Mouse (Mus musculus): ENCODE data around the gene Pfn1.

The Pfn1 gene

GRCm38 (mm10) chr11:70678092-70678491 is 23.6 kb upstream of the Pfn1 start:
- DNase-seq (ENCODE audit: low read depth in 1 of 2, low spot score in 2 of 2), result no peak

- no peak for DNase-seq (ENCODE audit: low read depth in 1 of 2, low spot score in 2 of 2)
These were observed 20.1 kb upstream of the Pfn1 start for GRCm38 (mm10) chr11:70674501-70674900.

GRCm38 (mm10) chr11:70674014-70674413 is 19.6 kb upstream of the Pfn1 start:
- no peak for DNase-seq (ENCODE audit: low read depth in 1 of 2, low spot score in 2 of 2)

DNA sequence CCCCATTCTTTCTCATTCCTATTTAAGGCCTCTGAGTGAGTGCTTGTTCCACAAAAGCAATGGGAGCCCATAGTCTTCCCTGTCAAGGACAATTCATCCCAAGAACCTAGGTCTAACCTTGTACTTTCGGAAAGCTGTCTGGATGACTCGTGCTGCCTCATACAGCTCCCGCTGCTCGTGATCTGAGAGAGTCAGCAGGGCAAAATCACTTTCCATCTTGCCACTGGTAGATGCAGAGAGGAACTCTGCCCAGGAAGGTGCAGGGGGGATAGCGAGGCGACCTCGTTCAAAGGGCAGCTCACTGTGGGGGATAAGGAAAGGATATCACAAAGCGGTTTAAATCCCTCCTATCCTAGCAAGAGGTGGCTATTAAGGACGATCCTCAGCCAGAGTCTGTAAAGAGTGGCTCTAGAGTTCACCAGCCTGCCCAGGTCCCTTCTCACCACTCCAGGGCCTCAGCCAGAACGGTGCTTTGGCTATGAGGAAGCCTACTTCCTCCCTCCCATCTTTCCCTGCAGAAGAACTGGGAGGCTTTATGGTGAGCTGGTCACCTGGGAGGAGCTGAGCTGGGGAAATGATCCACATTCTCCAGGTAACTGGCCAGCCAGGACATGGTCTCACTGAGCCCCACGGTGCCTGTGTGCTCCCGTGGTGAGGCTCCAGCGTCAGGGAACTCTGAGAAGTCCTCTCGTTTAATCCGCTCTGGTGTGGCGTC is 17.0 kb upstream of the Pfn1 start:
- no peak for DNase-seq (ENCODE audit: low read depth in 1 of 2, low spot score in 2 of 2)

GRCm38 (mm10) chr11:70670483-70670882 is 16.0 kb upstream of the Pfn1 start:
- DNase-seq (ENCODE audit: low read depth in 1 of 2, low spot score in 2 of 2), result no peak

GRCm38 (mm10) chr11:70669582-70670345 is 15.3 kb upstream of the Pfn1 start:
- DNase-seq (ENCODE audit: low read depth in 1 of 2, low spot score in 2 of 2), result peak in 1 of 2 experiments; percentile 59

DNA sequence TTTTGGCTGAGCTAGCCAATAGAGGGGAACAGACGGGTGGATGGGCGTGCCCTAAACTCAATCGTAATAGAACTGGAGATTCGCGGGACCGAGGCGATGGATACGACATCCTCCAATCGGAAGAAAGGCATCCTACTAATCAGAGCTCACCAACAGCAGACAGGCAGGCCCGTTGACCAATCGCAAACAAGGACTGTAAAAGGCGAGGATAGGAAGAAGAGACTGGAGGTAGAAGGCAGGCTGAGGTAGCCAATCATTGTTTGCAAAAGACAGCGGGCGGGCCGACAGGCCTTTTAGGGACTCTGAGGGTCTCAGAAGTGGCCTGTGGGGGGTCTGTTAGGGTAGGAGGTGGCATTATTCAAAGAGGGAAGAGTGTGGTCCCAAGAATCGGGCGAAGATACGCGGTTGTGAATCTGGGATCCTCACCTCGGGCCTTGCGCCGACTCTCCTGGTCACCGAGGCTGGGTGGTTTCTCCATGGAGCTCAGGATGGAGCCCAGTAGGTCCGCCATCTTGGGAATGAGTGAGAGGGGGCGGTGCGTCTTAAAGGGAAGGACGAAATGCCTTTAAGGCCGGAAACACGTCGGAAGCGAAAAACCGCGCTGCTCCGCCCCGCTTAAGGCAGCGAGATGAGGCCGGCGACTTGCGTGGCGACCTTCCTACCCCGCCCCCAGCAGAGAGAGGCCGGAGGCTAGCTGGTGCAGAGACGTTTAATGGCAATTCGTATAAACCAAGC is 14.5 kb upstream of the Pfn1 start, which contains the start of gene Spag7:
Gene Spag7, minus strand, starts transcription at position 646 of the 735 bp plus-strand sequence.
- DNase-seq (ENCODE audit: low read depth in 1 of 2, low spot score in 2 of 2), result peak; percentile 86 to 89

- DNase-seq (ENCODE audit: low read depth in 1 of 2, low spot score in 2 of 2), result no peak
These were observed 13.9 kb upstream of the Pfn1 start for GRCm38 (mm10) chr11:70668335-70668770.

DNA sequence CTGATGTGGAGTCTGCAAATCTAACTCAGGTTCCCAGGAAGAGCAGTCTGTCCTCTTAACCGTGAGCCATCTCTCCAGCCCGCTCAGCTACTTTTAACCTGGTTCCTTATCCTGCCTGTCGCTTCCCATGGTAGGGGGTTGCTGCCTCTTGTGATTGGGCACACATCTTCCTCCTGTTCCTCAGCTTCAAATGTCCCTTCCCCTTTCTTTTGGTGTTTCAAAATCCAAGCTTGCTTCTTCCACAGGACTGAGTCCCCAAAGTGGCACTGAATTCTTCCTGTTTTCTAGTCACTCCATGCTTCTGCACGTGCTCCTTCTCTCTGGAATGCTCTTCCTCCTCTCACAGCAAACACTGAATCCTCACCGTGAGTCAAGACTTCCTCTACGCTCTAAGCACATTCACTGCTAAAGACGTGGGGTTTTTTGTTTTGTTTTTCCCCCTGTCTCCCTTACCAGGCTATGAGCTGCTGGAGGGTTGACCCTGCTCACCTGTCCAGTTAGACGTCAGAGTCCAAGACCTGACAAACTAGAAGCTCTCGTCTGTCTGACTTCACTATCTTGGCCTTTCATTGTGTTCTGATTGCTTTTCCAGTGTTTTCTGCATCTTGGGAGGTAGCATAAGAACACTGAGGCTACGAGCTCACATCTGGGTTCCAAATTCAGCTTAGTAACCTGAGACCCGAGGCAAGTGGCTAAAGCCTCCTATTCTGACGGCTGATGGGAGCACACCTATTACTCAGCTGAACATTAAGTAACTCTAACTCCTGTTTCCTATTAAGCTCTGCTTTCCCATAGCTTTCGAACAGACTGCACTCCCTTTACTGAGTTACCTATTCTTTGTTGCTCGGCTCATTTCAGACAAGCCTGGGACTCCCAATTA is 13.1 kb upstream of the Pfn1 start:
- peak in 1 of 2 experiments; percentile 31 for DNase-seq (ENCODE audit: low read depth in 1 of 2, low spot score in 2 of 2)

DNA sequence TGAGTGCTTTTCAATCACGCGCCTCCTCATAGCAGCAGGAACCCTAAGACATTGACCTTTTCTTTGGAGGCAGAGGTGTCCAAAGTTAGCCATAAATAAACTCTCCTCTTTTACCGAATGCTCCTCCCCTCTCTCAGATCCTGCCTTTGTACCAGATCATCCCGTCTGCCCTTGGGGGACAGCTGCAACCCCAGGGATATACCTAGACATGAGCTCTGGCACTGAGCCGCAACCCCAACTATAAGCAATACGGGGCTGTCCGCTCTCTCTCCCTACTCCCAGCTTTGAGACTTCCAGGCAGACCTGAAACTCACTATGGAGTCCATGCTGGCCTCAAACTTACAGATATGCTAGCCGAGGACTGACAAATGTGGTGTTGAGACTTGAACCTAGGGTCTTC is 12.2 kb upstream of the Pfn1 start:
- no peak for DNase-seq (ENCODE audit: low read depth in 1 of 2, low spot score in 2 of 2)

DNA sequence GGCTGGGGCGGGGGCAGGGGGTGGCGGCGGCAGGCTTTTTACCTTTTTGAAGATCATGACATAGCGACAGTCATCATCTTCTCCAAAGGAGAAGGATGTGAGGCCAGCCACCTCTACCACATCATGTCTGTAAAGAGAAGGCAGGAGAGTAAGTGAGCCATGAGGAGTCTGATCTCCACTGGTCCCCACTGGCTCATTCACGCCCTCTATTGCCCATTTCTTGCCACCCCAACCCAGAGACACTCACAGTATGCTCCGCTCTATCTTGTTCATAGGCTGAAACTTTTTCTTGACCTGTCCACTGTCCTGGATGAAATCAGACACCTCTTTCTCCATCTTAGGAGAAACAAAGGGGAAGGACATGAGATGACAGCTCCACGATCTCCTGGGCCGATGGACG is 10.3 kb upstream of the Pfn1 start:
- DNase-seq (ENCODE audit: low read depth in 1 of 2, low spot score in 2 of 2), result no peak

DNA sequence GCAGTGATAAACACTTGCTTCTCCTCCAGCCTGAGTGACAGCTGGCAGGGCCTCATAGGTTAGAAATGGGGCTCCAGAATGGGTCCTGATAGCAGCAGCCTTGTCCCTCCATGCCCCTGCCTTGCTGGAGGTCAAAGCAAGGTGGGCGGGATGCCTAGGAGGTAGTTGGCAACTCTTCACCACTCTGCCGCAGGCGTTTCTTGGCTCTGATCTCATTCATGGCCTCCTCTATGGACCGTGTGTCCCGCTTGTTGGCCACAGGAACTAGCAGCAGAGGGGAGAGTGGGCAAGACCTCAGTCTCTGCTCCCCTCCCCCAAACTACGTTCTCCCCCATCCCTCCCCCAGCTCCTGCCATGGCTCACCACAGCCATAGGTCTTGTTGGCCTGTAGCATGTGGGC is 9.5 kb upstream of the Pfn1 start:
- no peak for DNase-seq (ENCODE audit: low read depth in 1 of 2, low spot score in 2 of 2)

- DNase-seq (ENCODE audit: low read depth in 1 of 2, low spot score in 2 of 2), result no peak
These were observed 8.7 kb upstream of the Pfn1 start for GRCm38 (mm10) chr11:70663101-70663500.

- DNase-seq (ENCODE audit: low read depth in 1 of 2, low spot score in 2 of 2), result no peak
These were observed 6.1 kb upstream of the Pfn1 start for GRCm38 (mm10) chr11:70660571-70660970.

GRCm38 (mm10) chr11:70658942-70659341 is 4.5 kb upstream of the Pfn1 start:
- DNase-seq (ENCODE audit: low read depth in 1 of 2, low spot score in 2 of 2), result no peak

DNA sequence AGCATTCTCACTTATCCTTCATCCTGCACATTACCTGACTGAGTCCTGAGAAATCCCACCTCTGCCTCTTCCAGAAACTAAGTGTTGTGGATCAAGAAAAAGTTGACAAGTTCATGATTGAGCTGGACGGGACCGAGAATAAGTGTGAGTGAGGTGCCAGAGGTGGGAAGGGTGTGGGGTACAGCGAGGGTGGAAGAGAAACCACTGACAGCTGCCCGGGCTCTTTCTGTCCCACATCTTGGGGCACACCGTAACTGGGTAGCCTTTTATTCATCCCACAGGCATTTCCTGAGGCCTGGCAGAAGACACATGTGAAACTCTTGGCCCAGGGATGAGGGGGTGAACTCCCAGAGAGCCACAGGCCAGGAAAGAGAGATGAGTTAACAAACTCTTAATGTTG is 4.1 kb upstream of the Pfn1 start:
- no peak for DNase-seq (ENCODE audit: low read depth in 1 of 2, low spot score in 2 of 2)

- no peak for DNase-seq (ENCODE audit: low read depth in 1 of 2, low spot score in 2 of 2)
These were observed 3.5 kb upstream of the Pfn1 start for GRCm38 (mm10) chr11:70657991-70658390.

- DNase-seq (ENCODE audit: low read depth in 1 of 2, low spot score in 2 of 2), result no peak
These were observed 3.1 kb upstream of the Pfn1 start for GRCm38 (mm10) chr11:70657573-70657972.

DNA sequence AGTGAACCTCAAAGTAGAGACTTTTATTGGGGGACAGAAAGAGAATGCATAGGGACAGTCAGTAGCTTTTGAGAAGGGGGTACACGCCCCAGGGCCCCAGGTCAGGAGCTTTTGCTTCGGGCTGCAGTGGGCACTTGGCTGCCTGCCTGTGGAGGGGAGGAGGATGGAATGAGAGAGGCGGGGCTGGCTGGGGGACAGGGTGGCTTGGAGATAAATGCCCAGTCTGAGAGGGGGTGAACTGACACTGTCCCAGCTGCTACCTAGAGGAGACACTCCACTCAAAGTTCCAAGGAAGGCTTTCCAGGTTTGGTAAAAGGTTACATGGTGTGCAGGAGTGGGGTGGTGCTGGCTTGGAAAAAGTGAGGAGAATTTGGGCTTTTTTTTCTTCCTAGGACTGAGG is 2.5 kb upstream of the Pfn1 start, which contains the start of gene Eno3:
Gene Eno3, plus strand, starts transcription at position 239 of the 400 bp plus-strand sequence.
- no peak for DNase-seq (ENCODE audit: low read depth in 1 of 2, low spot score in 2 of 2)

- DNase-seq (ENCODE audit: low read depth in 1 of 2, low spot score in 2 of 2), result no peak
These were observed 2.0 kb upstream of the Pfn1 start for GRCm38 (mm10) chr11:70656456-70656927.
